Mouse (Mus musculus): Measurements from ENCODE around the gene Por.

GRCm38 (mm10) chr5:135620526-135620925, 49.3 kb upstream of the Por start:
- TF ChIP-seq CTCF (IDR thresholded peaks at IDR 0.05; ENCODE audit: borderline replicate concordance, extremely low read depth, insufficient read depth, insufficient read length) (no peak), POLR2A (IDR thresholded peaks at IDR 0.05; ENCODE audit: borderline replicate concordance, extremely low read depth, insufficient read depth, insufficient read length, poor library complexity, severe bottlenecking) (no peak)
